13 mouse cellular contexts compared by ENCODE assay signal in genomic region chr4:99389428-99389827, GRCm38 (mm10).
"Had no signal": no experiment of that assay in that cellular context is flagged by ENCODE, and none has a peak within 500 bp of the region (broad histone marks: within the 10 kb centered on the region; RNA-seq: fewer than 3 reads in every experiment).

No protein-coding gene starts in this region.

- H3K4me2 ChIP-seq: limb, embryonic 13.5 days; liver, embryonic 11.5 days; liver, embryonic 15.5 days; midbrain, embryonic 15.5 days; neural tube, embryonic 13.5 days had no signal

- H3K4me3 ChIP-seq: limb, embryonic 13.5 days; liver, embryonic 15.5 days; midbrain, embryonic 10.5 days; midbrain, embryonic 15.5 days; neural tube, embryonic 13.5 days had no signal

- H3K4me1 ChIP-seq: liver, embryonic 15.5 days had no signal

- H3K9me3 ChIP-seq: liver, embryonic 15.5 days; midbrain, embryonic 10.5 days had no signal

- H3K9ac ChIP-seq: limb, embryonic 13.5 days; liver, embryonic 15.5 days; midbrain, embryonic 15.5 days; neural tube, embryonic 13.5 days had no signal

- H3K36me3 ChIP-seq: limb, embryonic 13.5 days; liver, embryonic 15.5 days; midbrain, embryonic 10.5 days; midbrain, embryonic 15.5 days; neural tube, embryonic 13.5 days had no signal

- ATAC-seq: intestine, embryonic 16.5 days; lung, postnatal 0 days; midbrain, embryonic 15.5 days had no signal

- H3K27me3 ChIP-seq: limb, embryonic 13.5 days; liver, embryonic 15.5 days; midbrain, embryonic 15.5 days had no signal

- H3K27ac ChIP-seq: limb, embryonic 13.5 days; liver, embryonic 15.5 days; midbrain, embryonic 10.5 days; midbrain, embryonic 15.5 days; neural tube, embryonic 13.5 days had no signal

- DNase-seq: left cerebral cortex, postnatal 4 days; lung, adult 2 months; lung, postnatal 36 days; right cerebral cortex, postnatal 14 days; thymus, postnatal 36 days had no signal
